Mouse (Mus musculus) cerebellum, adult 11 months (tissue): ENCODE measurements around the gene Smoc1.

Experiments
- DNase-seq: peaks from one replicate; pipeline ENCODE4 v3.0.0; 2022

The Smoc1 gene

GRCm38 (mm10) chr12:81026995-81027942 is 661 bp downstream of the Smoc1 start:
- DNase-seq: no peak

DNA sequence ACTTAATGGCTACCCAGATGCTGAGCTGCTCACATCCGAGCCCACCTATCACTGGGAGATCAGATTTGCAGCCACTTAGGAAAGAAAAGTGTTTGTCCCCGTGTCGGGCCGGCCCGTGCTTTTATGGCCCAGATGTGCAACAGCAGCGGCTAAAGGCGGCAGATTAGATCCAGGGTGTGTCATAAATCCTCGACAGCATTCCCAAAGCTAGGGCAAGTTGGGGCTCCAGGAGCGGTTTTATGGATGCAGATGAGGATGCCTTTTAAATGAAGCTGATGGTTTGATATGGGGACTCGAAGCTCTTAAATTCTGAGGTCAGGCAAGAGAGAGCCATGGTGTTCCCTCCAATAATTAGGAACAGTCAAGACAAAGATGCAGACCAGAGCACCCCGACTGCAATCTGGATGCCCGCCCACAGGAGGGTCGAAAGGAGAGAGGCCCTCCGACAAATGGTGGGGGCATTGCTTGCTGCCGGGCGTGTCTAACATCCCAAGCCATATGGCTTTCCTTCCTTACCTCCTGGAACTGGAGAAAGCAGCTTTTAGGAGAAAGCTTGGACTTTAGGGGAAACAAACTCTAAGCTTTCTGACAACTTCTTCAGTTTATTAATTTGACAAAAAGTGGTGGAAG is 1.8 kb downstream of the Smoc1 start:
- no peak for DNase-seq

DNA sequence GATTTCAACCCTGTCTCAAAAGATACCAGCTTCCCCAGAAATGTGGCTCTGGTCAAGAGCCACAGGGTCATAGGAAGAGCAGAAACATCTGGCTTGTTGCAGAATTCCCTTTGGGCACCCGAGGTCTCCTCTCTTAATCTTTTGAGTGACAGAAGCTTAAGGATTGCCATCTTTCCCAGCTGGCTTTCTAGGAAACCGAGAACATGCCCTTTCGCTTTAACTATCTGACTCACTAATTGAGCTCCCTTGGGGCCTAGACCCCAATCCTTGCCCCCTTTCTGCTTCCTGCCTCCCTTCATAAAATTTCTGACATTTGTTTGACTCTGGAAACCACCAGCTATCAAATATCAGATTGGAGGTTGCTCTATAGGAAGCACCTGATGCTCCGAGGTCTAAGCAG is 3.1 kb downstream of the Smoc1 start:
- no peak for DNase-seq

- DNase-seq: no peak
Observed at GRCm38 (mm10) chr12:81031579-81031978, 5.0 kb downstream of the Smoc1 start.

- no peak for DNase-seq
Observed at GRCm38 (mm10) chr12:81033389-81034041, 6.9 kb downstream of the Smoc1 start.

DNA sequence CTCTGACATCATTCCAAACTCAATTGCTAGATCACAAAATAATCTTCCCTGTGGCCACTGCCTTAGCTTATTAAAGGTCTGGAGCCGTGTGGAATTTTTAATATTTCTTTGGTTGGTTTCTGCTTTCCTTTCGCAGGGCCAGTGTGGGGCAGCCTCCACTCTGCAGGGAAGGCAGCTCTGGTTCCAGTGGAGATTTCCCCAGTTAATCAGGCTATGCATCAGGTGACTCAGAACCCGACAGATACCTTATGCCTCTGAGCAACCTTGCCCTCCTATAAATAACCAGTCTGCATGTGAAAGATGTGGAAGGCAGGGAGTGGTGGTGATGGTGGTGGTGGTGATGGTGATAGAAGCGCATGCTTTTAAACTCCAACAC is 7.4 kb downstream of the Smoc1 start:
- no peak for DNase-seq

DNA sequence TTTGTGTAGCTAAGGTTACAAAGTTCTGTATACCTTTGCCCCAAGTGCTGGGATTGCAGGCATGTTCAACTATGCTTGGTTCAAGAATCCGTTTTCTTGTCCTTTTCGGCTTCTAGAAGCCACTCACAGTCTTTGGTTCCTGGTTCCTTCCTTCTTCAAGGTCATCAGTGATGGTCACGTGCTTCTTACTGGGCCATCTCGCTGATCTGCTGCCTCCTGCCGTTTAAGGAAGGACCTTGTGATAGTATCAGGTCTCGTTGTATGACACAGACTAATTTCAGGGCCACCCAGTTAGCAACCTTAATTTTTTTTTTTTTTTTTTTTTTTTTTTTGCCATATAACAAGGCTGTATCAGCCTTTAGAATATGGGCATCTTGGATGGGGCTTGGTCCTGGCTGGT is 9.2 kb downstream of the Smoc1 start:
- DNase-seq: no peak

DNA sequence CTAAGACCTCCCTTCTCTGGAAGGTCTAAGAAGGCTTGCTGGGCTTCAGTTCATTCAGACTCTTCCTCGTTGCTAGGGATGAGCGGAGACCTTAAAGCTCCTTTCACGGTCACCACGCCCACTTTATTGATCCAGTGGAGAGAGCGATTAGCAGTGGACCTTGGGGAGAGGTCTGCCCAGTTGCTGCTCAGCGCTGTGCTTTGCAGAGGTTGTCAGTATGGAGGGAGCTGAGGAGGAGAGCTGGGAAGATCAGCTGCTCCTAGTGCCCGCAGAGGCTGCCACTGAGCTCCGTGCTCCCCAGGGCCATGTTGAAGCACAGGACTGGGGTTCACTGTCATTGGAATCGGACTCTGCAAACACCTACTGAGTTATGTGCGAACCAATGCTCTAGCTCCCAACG is 17.0 kb downstream of the Smoc1 start:
- DNase-seq: no peak

- peak; percentile 32 for DNase-seq
Observed at GRCm38 (mm10) chr12:81046926-81047325, 20.3 kb downstream of the Smoc1 start.

- no peak for DNase-seq
Observed at GRCm38 (mm10) chr12:81049661-81050060, 23.1 kb downstream of the Smoc1 start.

DNA sequence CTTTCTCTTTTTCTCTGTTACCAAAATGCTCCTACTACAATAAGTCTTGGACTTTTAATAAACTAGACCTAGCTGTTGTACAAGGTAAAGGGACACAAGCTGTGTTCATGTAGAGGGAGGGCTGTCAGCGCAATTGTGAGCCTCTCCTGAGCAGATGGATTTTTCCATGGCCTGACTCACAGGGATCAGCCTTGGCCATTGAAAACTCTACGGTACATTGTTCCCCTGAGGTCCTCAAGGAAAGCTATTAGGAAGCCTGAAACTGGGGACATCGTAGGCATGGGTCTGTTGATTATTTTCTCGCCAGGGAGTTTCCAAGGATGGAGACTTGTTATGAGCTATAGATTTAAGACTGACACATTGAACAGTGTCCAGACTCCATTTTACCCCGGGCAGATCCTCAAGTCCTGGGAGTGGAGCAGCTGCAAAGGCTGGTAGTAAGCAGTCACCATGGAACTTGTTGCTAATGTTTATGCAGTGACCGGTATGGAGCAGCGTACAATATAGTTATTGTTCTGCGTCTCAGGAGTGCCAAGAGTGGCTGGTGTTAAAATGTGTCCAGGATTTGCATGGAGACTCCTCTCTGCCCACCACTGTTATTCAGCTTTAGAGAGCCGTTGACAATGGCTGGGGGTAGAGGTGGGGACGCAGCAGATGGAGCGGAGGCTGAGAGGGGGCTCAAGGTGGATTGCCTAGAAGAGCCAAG is 28.5 kb downstream of the Smoc1 start:
- no peak for DNase-seq

GRCm38 (mm10) chr12:81055811-81056210 is 29.2 kb downstream of the Smoc1 start:
- no peak for DNase-seq

DNA sequence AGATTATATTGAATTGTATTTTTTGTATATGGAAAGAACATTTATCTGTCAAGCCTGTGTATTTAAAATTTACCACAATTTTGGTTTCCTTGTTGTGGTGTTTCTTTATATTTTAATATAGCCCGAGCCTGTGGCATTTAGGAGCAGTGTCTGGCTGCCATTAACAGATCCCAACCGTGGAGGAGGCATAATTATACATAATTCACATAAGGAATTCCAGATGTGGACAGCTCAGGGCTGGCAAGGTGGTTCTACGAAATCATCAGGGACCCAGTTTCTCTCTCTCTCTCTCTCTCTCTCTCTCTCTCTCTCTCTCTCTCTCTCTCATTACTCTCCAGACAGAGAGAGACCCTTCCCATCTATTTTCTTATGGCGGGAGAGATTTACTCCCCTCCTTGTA is 31.0 kb downstream of the Smoc1 start:
- no peak for DNase-seq

DNA sequence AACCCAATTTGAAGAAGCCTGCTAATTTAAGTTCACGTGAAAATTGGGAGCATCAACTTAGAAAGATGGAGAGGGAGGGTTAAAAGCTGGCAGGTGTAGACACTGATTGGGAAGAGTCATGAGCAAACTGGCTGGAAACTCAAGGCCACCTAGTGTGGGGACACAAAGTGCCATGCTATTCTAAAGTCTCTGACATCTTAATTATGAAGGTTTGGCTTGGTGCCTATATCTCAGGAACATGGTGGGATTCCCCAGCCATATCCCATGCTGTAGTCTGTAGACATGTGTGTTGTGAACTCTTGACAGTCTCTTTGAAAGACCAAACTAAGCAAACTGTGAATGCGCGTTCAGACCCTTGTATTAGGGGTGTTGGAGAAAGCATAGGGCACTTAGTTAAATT is 32.0 kb downstream of the Smoc1 start:
- no peak for DNase-seq

- DNase-seq: no peak
Observed at GRCm38 (mm10) chr12:81061831-81062361, 35.3 kb downstream of the Smoc1 start.

DNA sequence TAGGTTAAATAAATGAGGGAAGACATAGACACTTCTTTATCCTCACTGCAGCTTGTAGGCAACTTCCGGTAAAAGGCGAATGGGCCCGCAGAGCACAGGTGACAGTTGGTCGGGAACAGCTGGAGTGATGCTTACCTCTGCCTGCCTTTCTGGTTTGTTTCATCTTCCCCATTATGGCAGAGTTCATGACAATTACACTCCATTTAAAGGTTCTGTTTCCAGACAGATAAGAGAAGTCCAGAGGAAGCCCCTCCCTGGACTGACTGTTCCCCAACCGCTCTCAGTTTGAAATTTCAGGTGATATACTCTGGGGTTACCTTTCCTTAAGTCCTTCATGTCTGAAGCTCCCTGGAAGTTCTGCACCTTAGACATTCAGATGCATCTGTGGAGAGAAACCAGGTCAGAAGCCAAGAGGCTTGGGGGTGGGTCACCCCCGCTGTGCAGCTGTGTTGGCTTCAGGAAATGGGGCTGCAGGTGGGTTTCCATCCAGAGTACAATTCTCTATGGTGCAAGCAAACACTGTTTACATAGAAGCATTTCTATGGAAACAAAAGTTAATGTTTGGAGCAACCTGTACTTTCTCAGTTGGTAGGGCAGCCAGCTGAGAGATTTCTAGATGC is 36.8 kb downstream of the Smoc1 start:
- DNase-seq: no peak

- DNase-seq: no peak
Observed at GRCm38 (mm10) chr12:81074139-81074538, 47.5 kb downstream of the Smoc1 start.

GRCm38 (mm10) chr12:81074941-81075340 is 48.3 kb downstream of the Smoc1 start:
- no peak for DNase-seq

DNA sequence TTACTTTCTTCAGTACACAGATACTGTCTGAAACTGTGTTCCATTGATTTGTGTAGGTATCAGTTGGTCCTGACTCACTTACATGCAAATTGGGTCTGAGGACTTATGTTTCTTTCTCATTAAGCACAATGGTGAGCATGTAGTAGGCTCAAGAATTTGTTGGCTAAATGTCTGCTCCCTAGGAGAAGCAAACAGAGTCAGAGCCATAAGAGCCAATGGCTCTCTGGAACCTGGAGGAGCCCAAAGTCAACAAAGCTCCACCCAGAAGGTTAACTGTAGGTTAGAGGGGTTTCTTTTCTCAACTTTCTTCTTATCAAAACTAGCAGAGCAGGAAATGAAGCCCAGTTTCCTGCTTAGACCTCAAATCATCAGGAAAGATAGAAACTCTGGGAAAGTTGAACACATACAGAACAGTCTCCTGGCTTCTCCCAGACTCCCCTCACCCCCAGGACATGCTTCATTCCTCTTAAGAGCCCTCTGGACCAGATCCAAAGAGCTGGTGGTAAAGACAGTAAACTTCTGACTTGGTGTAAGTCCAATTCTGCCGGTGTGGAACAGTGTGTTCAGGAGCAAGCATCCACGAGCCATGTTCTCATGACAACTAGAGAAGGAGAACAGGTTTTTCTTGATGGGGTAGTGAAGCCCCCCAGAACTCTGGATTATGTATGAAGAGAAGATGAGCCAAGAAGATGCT is 51.5 kb downstream of the Smoc1 start:
- no peak for DNase-seq

- DNase-seq: no peak
Observed at GRCm38 (mm10) chr12:81080345-81080744, 53.7 kb downstream of the Smoc1 start.

DNA sequence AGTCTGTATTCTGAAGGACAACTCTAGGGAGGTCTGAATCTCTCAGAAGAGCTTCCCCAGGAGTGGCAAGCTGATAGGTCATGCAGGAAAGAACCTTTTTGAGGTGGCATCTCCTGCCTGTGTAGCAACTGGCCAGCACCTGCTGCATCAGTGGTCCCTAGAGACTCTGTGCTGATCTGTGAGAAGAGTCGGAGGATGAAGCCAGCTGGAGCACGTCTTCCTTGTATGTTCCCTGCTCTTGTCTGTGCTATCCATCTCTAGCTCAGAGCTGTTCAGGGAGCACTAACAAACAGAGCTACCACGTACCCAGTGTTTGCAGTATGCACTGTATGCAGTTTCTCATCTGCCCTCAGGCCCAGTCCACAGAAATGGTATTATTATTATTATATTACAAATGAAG is 54.4 kb downstream of the Smoc1 start:
- DNase-seq: no peak

GRCm38 (mm10) chr12:81083146-81083545 is 56.5 kb downstream of the Smoc1 start:
- DNase-seq: no peak
